Mouse (Mus musculus): Measurements from ENCODE around the gene Slc30a5. TPM values are rescaled to one million over a fixed set of nuclear protein-coding genes. Genes with fewer than 3 reads are reported as not detected.
A peak's percentile ranks its signal among the peaks of the same experiment; 100 is the strongest.
"Not testable (repeated sequence)": the region's sequence is repeated elsewhere in the genome, so short reads cannot be mapped to it uniquely, and the experiment has no call there.

The Slc30a5 gene
- total RNA-seq (2018; cell fraction: chromatin; rRNA removed) = 10 to 100 TPM; 22.7 to 86.7 (median 45.4) TPM
- total RNA-seq (2018; cell fraction: cytosol; rRNA removed) = 10 to 100 TPM; 27.8 to 64.5 (median 42.7) TPM
- total RNA-seq (2018; cell fraction: nucleus; rRNA removed) = 10 to 100 TPM; 27.6 to 95.1 (median 53.0) TPM
- 51.0 to 58.9 TPM (median 54.2 TPM) in 3 replicates for polyA plus RNA-seq (2018)

DNA sequence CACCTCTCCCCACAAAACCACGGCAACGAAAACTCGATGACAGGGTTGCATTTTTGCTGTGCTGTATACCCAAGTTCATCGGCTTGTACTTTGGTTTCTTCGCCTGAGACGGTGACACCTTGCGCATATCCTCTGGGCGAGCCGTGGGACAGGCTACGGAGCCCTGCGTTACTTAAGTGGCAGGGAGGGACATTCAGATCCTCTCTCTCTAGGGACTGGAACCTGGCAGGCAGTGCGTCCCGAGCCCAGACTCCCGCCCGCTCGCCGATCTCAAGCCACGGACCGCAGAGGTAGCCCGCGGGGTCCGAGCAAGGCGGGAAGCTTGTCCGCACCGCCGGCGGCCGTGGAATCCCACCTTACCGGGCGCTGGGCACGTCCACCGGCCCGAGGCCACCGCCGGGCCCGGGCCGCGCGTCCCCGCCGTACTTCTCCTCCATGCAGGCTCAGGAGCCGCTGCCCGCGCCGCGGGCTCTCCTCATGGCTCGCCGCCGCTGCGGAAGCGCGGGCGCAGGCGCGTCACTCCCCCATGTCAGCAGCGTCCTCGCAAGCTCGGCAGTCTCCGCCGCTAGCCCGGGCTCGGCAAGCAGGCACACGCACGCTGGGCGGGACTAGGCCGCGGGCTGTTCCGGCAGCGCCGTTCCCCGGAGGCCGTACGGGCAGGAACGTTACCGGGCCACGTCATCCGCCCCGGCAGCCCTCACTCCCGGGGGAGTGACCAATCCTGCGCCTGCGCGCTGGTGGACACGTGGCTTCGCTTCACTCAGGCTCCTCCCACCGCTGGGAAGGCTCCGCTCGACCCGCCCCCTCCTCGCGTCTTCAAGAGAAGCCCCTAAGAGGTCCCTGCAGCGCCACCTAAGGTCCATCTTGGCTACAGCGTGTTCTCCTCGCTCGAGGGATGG is at the start of gene Slc30a5:
Gene Slc30a5 (minus strand): TSS at position 687 of the 899 bp plus-strand sequence.
- H3K36me3 ChIP-seq (ENCODE audit: inconsistent target) = peaks cover 12% of the 10 kb centered on the region; the same call in 1 of the 2 replicates
- H3K4me3 ChIP-seq (ENCODE audit: inconsistent target) = peak within 1 kb of the TSS; percentile 92
- H3K79me2 ChIP-seq (ENCODE audit: inconsistent target) = peaks cover 47% of the 10 kb centered on the region
- peak within 1 kb of the TSS; percentile 90 for H3K27ac ChIP-seq
- WGBS (ENCODE audit: missing documents) = 0% methylated on average over 84 of the region's 94 CpGs

- no peaks in the 10 kb centered on the region for H3K36me3 ChIP-seq (ENCODE audit: inconsistent target)
- no peaks in the 10 kb centered on the region for H3K79me2 ChIP-seq (ENCODE audit: inconsistent target)
- 9% methylated on average over 2 of the region's 2 CpGs for WGBS (ENCODE audit: missing documents)
- no peak overlapping the region for H3K4me3 ChIP-seq (ENCODE audit: inconsistent target)
- H3K27ac ChIP-seq = no peak overlapping the region
Observed at GRCm38 (mm10) chr13:100881944-100882343, 48.7 kb upstream of the Slc30a5 start.

- Histone ChIP-seq H3K79me2 (ENCODE audit: inconsistent target) (no peaks in the 10 kb centered on the region), H3K4me3 (ENCODE audit: inconsistent target) (no peak overlapping the region), H3K27ac (no peak overlapping the region), H3K36me3 (ENCODE audit: inconsistent target) (no peaks in the 10 kb centered on the region)
- WGBS (ENCODE audit: missing documents) = 87% methylated on average over 3 of the region's 3 CpGs
Observed at GRCm38 (mm10) chr13:100879806-100880205, 46.6 kb upstream of the Slc30a5 start.

DNA sequence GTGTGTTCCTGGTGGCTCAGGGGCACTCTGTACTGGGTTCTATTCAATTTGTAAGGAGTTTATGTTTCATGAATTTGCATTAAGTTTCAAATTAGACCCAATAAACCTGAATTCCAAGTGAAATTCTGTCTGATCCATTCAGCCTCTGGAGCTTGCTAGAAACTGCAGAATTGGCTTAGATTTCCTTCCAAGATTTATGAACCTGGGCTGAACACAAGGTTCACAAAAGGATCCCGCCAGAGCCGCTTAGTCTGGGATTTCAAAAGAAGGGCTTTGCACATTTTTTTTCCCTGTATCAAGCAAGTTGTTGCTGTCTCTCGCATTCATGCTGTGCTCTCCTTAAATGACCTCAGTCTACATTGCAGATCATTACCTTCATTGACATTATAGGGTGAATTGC is 46.1 kb upstream of the Slc30a5 start:
- no peaks in the 10 kb centered on the region for H3K36me3 ChIP-seq (ENCODE audit: inconsistent target)
- H3K4me3 ChIP-seq (ENCODE audit: inconsistent target) = no peak overlapping the region
- no peaks in the 10 kb centered on the region for H3K79me2 ChIP-seq (ENCODE audit: inconsistent target)
- 90% methylated on average over 3 of the region's 3 CpGs for WGBS (ENCODE audit: missing documents)
- no peak overlapping the region for H3K27ac ChIP-seq

- H3K79me2 ChIP-seq (ENCODE audit: inconsistent target) = no peaks in the 10 kb centered on the region
- no peaks in the 10 kb centered on the region for H3K36me3 ChIP-seq (ENCODE audit: inconsistent target)
- H3K27ac ChIP-seq = no peak overlapping the region
- H3K4me3 ChIP-seq (ENCODE audit: inconsistent target) = no peak overlapping the region
- 96% methylated on average over 3 of the region's 3 CpGs for WGBS (ENCODE audit: missing documents)
Observed at GRCm38 (mm10) chr13:100878264-100878663, 45.0 kb upstream of the Slc30a5 start.

- Histone ChIP-seq H3K27ac (no peak overlapping the region), H3K79me2 (ENCODE audit: inconsistent target) (no peaks in the 10 kb centered on the region), H3K36me3 (ENCODE audit: inconsistent target) (no peaks in the 10 kb centered on the region), H3K4me3 (ENCODE audit: inconsistent target) (no peak overlapping the region)
- WGBS (ENCODE audit: missing documents) = 94% methylated on average over 3 of the region's 3 CpGs
Observed at GRCm38 (mm10) chr13:100877703-100878102, 44.5 kb upstream of the Slc30a5 start.

GRCm38 (mm10) chr13:100875103-100875502 is 41.9 kb upstream of the Slc30a5 start:
- H3K36me3 ChIP-seq (ENCODE audit: inconsistent target) = no peaks in the 10 kb centered on the region
- no peaks in the 10 kb centered on the region for H3K79me2 ChIP-seq (ENCODE audit: inconsistent target)
- H3K4me3 ChIP-seq (ENCODE audit: inconsistent target) = no peak overlapping the region
- 26% methylated on average over 4 of the region's 4 CpGs for WGBS (ENCODE audit: missing documents)
- H3K27ac ChIP-seq = no peak overlapping the region

DNA sequence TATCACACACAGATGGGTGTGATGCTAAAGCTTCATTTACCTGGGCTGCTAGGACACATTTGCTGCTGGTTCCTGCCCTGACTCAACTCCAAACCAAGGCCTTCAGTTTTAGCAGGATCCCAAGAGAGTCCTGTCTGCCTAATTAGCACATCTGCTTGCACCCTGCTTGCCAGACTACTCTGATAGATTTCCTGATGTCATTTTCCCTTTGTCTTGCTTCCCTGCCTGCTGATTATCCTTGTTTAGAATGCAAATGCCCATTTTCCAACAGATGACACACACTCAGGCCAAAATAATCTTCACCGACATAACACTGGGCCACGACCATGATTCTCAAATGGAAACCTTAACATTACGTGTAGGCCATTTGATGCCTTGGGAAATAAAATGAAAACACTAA is 41.4 kb upstream of the Slc30a5 start:
- no peaks in the 10 kb centered on the region for H3K36me3 ChIP-seq (ENCODE audit: inconsistent target)
- H3K27ac ChIP-seq = no peak overlapping the region
- WGBS (ENCODE audit: missing documents) = 100% methylated on average over 3 of the region's 3 CpGs
- no peak overlapping the region for H3K4me3 ChIP-seq (ENCODE audit: inconsistent target)
- no peaks in the 10 kb centered on the region for H3K79me2 ChIP-seq (ENCODE audit: inconsistent target)

GRCm38 (mm10) chr13:100873530-100873929 is 40.3 kb upstream of the Slc30a5 start:
- H3K36me3 ChIP-seq (ENCODE audit: inconsistent target) = no peaks in the 10 kb centered on the region
- no peak overlapping the region for H3K27ac ChIP-seq
- no peak overlapping the region for H3K4me3 ChIP-seq (ENCODE audit: inconsistent target)
- no peaks in the 10 kb centered on the region for H3K79me2 ChIP-seq (ENCODE audit: inconsistent target)
- 77% methylated on average over 8 of the region's 8 CpGs for WGBS (ENCODE audit: missing documents)

DNA sequence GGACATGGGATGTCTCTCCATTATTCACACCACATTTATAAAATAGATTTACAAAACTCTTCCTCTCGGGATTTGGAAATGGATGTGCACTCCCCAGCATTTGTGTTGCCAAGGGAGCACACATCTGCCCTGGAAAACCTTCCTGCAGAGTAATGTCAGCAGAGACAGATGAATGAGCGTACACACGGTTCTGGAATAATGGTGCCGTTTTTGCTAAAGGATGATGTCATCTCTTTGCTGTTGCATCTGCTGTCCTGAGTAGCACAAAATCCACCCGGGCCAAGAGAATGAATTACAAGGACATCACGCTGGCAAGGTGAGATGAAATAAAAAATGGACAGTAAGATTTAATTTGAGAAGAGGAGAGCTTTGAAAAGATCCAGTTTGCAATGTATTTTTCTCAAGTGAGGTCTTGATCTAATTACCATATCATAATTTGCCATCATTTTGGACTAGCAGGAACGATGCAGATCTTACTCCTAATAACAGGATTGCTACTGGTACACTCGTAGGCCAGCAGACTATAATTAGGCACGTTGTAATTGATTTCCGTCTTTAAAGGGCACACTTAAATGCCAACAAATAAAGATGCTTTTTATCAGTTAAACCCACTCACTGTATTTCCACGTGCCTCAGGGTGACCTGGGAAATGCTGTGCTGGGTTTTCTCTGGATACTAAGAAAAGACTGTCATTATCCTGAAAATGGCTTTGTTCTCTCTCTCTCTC is 38.4 kb upstream of the Slc30a5 start:
- no peak overlapping the region for H3K27ac ChIP-seq
- WGBS (ENCODE audit: missing documents) = 92% methylated on average over 11 of the region's 11 CpGs
- H3K4me3 ChIP-seq (ENCODE audit: inconsistent target) = no peak overlapping the region
- no peaks in the 10 kb centered on the region for H3K79me2 ChIP-seq (ENCODE audit: inconsistent target)
- H3K36me3 ChIP-seq (ENCODE audit: inconsistent target) = no peaks in the 10 kb centered on the region

DNA sequence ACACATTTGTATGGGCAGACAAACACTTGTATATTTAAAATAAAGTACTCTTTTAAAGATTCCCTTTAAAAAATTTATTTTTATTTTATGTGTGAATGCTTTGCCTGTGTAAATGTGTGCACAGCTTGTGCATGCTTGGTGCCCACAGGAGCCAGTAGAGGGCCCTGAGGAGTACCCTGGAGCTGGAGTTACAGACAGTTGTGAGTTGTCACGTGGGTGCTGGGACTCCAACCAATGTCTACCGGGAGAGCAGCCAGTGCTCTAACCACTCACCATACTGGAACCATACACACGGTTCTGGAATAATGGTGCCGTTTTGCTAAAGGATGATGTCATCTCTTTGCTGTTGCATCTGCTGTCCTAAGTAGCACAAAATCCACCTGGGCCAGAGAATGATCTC is 36.6 kb upstream of the Slc30a5 start:
- Histone ChIP-seq H3K79me2 (ENCODE audit: inconsistent target) (no peaks in the 10 kb centered on the region), H3K4me3 (ENCODE audit: inconsistent target) (no peak overlapping the region), H3K36me3 (ENCODE audit: inconsistent target) (no peaks in the 10 kb centered on the region), H3K27ac (no peak overlapping the region)
- 91% methylated on average over 4 of the region's 4 CpGs for WGBS (ENCODE audit: missing documents)

DNA sequence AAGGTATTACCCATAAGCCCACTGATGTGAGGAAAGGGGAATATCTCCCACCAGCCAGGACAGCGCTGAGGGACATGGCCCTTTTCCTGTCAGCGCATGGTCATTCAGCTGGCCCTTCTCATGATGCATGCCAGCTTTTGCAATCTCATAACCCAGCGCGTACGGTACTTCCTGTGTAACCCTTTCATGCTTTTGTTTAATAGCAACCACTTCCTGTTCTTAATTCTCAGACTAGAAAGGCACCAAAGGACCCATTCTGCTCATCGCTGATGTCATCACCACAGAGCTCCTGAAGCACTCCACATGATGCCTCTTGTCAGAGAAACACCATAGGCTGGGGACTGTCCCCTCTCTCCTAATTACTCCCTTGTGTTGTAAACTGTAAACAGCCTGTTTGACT is 33.1 kb upstream of the Slc30a5 start:
- Histone ChIP-seq H3K4me3 (ENCODE audit: inconsistent target) (no peak overlapping the region), H3K27ac (peak overlapping the region; percentile 62), H3K36me3 (ENCODE audit: inconsistent target) (no peaks in the 10 kb centered on the region), H3K79me2 (ENCODE audit: inconsistent target) (no peaks in the 10 kb centered on the region)
- under 1% methylated on average over 6 of the region's 6 CpGs for WGBS (ENCODE audit: missing documents)

- Histone ChIP-seq H3K36me3 (ENCODE audit: inconsistent target) (no peaks in the 10 kb centered on the region), H3K79me2 (ENCODE audit: inconsistent target) (no peaks in the 10 kb centered on the region), H3K4me3 (ENCODE audit: inconsistent target) (no peak overlapping the region), H3K27ac (peak overlapping the region; percentile 62)
Observed at GRCm38 (mm10) chr13:100865744-100866143, 32.5 kb upstream of the Slc30a5 start.

- WGBS (ENCODE audit: missing documents) = 82% methylated on average over 1 of the region's 1 CpGs
- H3K36me3 ChIP-seq (ENCODE audit: inconsistent target); H3K4me3 ChIP-seq (ENCODE audit: inconsistent target); H3K79me2 ChIP-seq (ENCODE audit: inconsistent target); H3K27ac ChIP-seq: not testable (repeated sequence)
Observed at GRCm38 (mm10) chr13:100863914-100864313, 30.7 kb upstream of the Slc30a5 start.

DNA sequence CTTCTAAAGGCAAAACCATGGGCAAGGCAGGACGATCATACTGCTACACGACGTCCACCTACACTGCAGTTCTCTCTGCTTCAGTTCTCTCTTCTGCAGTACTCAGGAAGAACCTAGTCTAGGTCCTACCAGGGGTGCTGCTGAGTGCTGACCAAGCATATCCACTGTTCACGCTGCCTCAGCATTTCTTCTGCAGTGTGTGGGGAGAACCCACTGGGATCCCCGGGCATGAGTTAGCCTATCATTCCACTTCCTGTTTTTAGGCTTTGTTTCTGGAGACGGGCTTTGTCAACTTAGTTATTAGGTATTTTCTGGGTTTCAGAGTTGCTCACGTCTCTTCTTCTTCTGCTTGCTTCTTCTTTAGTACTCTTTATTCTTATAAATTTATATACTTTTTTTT is 25.9 kb upstream of the Slc30a5 start:
- H3K4me3 ChIP-seq (ENCODE audit: inconsistent target) = no peak overlapping the region
- no peaks in the 10 kb centered on the region for H3K79me2 ChIP-seq (ENCODE audit: inconsistent target)
- WGBS (ENCODE audit: missing documents) = 24% methylated on average over 7 of the region's 7 CpGs
- no peaks in the 10 kb centered on the region for H3K36me3 ChIP-seq (ENCODE audit: inconsistent target)
- no peak overlapping the region for H3K27ac ChIP-seq
